Mouse (Mus musculus) embryonic facial prominence, embryonic 14.5 days (tissue): ENCODE data around the gene Tubb4a. TPM values are rescaled to one million over a fixed set of nuclear protein-coding genes. Genes with fewer than 3 reads are reported as not detected.

ENCODE experiments used
- ATAC-seq: fragments of 200-750 bp; cut with Nextera tagmentation; 2 replicates; pipeline ENCODE4 v1.8.0; 2017; ENCODE audit warnings: low read depth, moderate number of reproducible peaks, moderate TSS enrichment
- DNase-seq: peaks from one replicate; pipeline ENCODE4 v3.0.0-alpha.2; 2015; ENCODE audit warnings: low spot score
- H3K27ac ChIP-seq: fragments of 300-500 bp; sonication (generic); replicated peaks from 2 replicates; pipeline ENCODE4 v1.5.1; 2014; ENCODE audit warnings: low read depth, mild to moderate bottlenecking, low read length, moderate library complexity
- H3K27me3 ChIP-seq: fragments of 300-500 bp; sonication (generic); replicated peaks from 2 replicates; pipeline ENCODE4 v1.6.1; 2014; ENCODE audit warnings: low read length; ENCODE audit not compliant: control insufficient read depth, insufficient read depth
- H3K36me3 ChIP-seq: fragments of 300-500 bp; sonication (generic); 2 replicates; pipeline ENCODE4 v1.6.1; 2014; ENCODE audit warnings: low read length, mixed read lengths; ENCODE audit not compliant: control insufficient read depth, insufficient read depth
- H3K4me1 ChIP-seq: fragments of 300-500 bp; sonication (generic); 2 replicates; pipeline ENCODE4 v1.6.1; 2014; ENCODE audit warnings: antibody characterized with exemption, low read length; ENCODE audit not compliant: control insufficient read depth, insufficient read depth
- H3K4me2 ChIP-seq: fragments of 300-500 bp; sonication (generic); 2 replicates; pipeline ENCODE4 v1.6.1; 2014; ENCODE audit warnings: low read depth, mild to moderate bottlenecking, low read length, moderate library complexity, mixed read lengths
- H3K4me3 ChIP-seq: fragments of 300-500 bp; sonication (generic); 2 replicates; pipeline ENCODE4 v1.5.1; 2014; ENCODE audit warnings: low read depth, mild to moderate bottlenecking, low read length
- H3K9ac ChIP-seq: fragments of 300-500 bp; sonication (generic); 2 replicates; pipeline ENCODE4 v1.6.1; 2014; ENCODE audit warnings: low read depth, mild to moderate bottlenecking, low read length, moderate library complexity, mixed read lengths
- H3K9me3 ChIP-seq: fragments of 300-500 bp; sonication (generic); 2 replicates; pipeline ENCODE4 v1.6.1; 2016; ENCODE audit warnings: low read length; ENCODE audit not compliant: control insufficient read depth
- WGBS: fragments of 180-500 bp; shearing (Covaris S2); extraction: QIAGEN DNeasy Blood & Tissue Kit; methylation state at CpG from one replicate; pipeline ENCODE4 v1.1.7; 2014; 5-methylcytosine and 5-hydroxymethylcytosine counted together
- polyA plus RNA-seq: library from polyadenylated mRNA; unstranded; fragments of >200 nt; fragmentation: Nextera tagmentation; extraction: Ambion mirVana; gene quantifications from 2 replicates; pipeline ENCODE4 v1.2.1, GENCODE M21; 2014

Gene Tubb4a
- polyA plus RNA-seq, 1 experiment from 2014 or later: 22.9 TPM

DNA sequence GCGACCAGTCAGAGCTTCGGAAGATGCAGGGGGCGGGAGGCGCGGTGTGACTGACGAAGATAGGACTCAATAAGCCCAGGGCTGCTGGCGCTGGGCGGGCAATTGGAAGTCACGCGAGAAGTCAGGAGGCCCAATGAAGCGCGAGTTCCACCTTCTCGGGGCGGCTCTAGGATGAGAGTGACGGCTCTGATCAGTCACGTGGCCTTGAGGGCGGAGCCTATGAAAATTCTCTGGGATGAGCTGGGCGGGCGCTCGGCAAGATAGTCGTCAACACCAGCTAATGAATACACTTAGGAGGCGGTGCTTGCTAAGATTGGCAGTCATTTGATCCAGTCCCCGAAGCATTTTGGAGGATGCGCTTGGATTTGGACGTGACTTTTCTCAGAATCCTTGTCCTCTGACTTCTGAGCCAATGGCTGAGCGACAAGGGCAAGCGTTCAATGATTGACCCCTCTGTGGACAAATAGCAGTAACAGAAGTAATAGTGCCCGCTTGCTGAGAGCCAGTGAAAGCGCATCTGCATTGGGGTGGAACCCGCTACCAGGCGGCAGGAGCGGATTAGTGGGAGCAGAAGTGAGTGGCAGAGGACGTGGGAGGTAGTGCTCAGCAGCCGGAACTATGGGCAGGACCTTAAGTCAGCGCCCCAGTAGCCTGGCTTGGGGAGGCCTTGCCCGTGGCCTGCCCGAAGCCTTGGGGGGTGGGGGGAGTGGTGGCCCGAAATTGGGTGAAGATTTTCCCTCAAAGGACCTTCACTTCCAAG, 55.7 kb downstream of the Tubb4a start:
- under 1% methylated on average over 30 of the region's 38 CpGs for WGBS
- H3K4me3 ChIP-seq: peak overlapping the region; percentile 99
- no peaks in the 10 kb centered on the region for H3K9me3 ChIP-seq
- peak overlapping the region; percentile 66 for H3K4me2 ChIP-seq
- peak overlapping the region; percentile 65 for H3K9ac ChIP-seq
- DNase-seq: peak; percentile 100
- H3K4me1 ChIP-seq: peaks cover 13% of the 10 kb centered on the region
- H3K27me3 ChIP-seq: no peaks in the 10 kb centered on the region
- ATAC-seq: peak; percentile 95
- peak overlapping the region; percentile 92 for H3K27ac ChIP-seq
- H3K36me3 ChIP-seq: peaks cover 19% of the 10 kb centered on the region

DNA sequence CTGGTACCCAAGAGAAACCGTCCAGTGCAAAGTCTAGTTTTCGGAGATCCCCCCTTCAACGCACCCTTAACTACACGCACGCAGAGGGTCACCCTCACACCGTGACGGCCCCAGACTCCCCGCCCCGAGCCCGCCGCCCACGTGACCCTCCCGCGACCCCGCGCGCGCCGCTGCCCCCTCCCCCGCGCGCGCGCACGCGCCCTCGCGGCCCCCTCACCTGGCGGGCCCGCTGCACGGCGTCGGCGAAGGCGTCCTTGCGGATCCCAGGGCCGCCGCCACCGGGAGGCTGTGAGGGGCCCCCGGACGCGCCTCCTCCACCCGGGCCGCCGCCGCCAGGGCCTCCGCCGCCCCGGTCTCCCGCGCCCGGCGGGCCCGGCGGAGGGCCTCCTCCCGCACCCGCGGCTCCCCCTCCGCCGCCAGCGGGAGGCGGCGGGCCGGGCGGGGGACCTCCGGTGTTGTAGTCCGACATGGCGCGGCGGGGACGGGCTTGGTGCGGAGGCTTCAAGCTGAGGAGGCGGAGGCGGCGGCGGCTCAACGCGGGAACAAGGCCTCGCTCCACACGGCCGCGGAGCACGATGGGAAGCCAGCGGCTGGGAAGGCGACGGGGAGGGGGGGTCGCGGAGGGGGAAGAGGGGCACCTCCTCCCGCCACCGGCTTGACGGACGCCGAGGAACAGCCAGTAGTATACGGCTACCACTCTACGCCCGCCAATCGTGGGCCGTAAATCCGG, 56.5 kb downstream of the Tubb4a start, which contains the start of gene Khsrp:
Gene Khsrp (minus strand): TSS at position 592 of the 730 bp plus-strand sequence.
- Histone ChIP-seq H3K27ac (peak within 1 kb of the TSS; percentile 94), H3K9me3 (no peaks in the 10 kb centered on the region), H3K4me3 (peak within 1 kb of the TSS; percentile 99), H3K27me3 (no peaks in the 10 kb centered on the region), H3K36me3 (peaks cover 27% of the 10 kb centered on the region), H3K9ac (peak within 1 kb of the TSS; percentile 100), H3K4me2 (peak within 1 kb of the TSS; percentile 93), H3K4me1 (peaks cover 13% of the 10 kb centered on the region)
- DNase-seq: peak; percentile 41
- ATAC-seq: no peak
- 0% methylated on average over 7 of the region's 99 CpGs for WGBS

Other genes starting within 250 kb of the Tubb4a start
- not detected in 2 replicates for gene Acsbg2, start 213.3 kb downstream of the Tubb4a start, polyA plus RNA-seq
- 0.14 and 0.26 TPM in 2 replicates for gene 1700061G19Rik, start 212.3 kb downstream of the Tubb4a start, polyA plus RNA-seq
- gene Mllt1, start 152.4 kb downstream of the Tubb4a start, polyA plus RNA-seq: 24.7 and 32.7 TPM in 2 replicates
- 1.3 and 2.4 TPM in 2 replicates for gene Acer1, start 105.7 kb downstream of the Tubb4a start, polyA plus RNA-seq
- 140 and 142 TPM in 2 replicates for gene Clpp, start 97.5 kb downstream of the Tubb4a start, polyA plus RNA-seq
- 35.7 and 39.8 TPM in 2 replicates for gene Alkbh7, start 90.4 kb downstream of the Tubb4a start, polyA plus RNA-seq
- 0.84 TPM in 1 of 2 replicates, not detected in the other for gene Pspn, start 87.8 kb downstream of the Tubb4a start, polyA plus RNA-seq
- gene Gtf2f1, start 76.5 kb downstream of the Tubb4a start, polyA plus RNA-seq: 55.4 and 55.5 TPM in 2 replicates
- gene Gm17949, start 76.3 kb downstream of the Tubb4a start, polyA plus RNA-seq: 0.19 and 0.41 TPM in 2 replicates
- gene Khsrp, start 56.3 kb downstream of the Tubb4a start, polyA plus RNA-seq: 43.5 and 44.9 TPM in 2 replicates
- gene Slc25a41, start 46.1 kb downstream of the Tubb4a start, polyA plus RNA-seq: not detected in 2 replicates
- gene Crb3, start 28.7 kb downstream of the Tubb4a start, polyA plus RNA-seq: 5.5 and 8.1 TPM in 2 replicates
- gene Slc25a23, start 27.9 kb downstream of the Tubb4a start, polyA plus RNA-seq: 6.9 and 7.8 TPM in 2 replicates
- gene Dennd1c, start 9.3 kb downstream of the Tubb4a start, polyA plus RNA-seq: 1.6 and 2.1 TPM in 2 replicates
- 4.1 and 5.0 TPM in 2 replicates for gene Tnfsf9, start 17.5 kb upstream of the Tubb4a start, polyA plus RNA-seq
- not detected in 2 replicates for gene Cd70, start 62.0 kb upstream of the Tubb4a start, polyA plus RNA-seq
- 0.08 TPM in 1 of 2 replicates, not detected in the other for gene Tnfsf14, start 106.4 kb upstream of the Tubb4a start, polyA plus RNA-seq
- 2.0 and 4.6 TPM in 2 replicates for gene C3, start 140.4 kb upstream of the Tubb4a start, polyA plus RNA-seq
- gene Gpr108, start 160.7 kb upstream of the Tubb4a start, polyA plus RNA-seq: 36.9 and 37.1 TPM in 2 replicates
- gene Trip10, start 161.7 kb upstream of the Tubb4a start, polyA plus RNA-seq: 32.3 and 36.0 TPM in 2 replicates
- 4.0 and 4.8 TPM in 2 replicates for gene Vav1, start 191.3 kb upstream of the Tubb4a start, polyA plus RNA-seq